Comparison of ENCODE assay signal across 22 mouse cellular contexts in the genomic region with DNA sequence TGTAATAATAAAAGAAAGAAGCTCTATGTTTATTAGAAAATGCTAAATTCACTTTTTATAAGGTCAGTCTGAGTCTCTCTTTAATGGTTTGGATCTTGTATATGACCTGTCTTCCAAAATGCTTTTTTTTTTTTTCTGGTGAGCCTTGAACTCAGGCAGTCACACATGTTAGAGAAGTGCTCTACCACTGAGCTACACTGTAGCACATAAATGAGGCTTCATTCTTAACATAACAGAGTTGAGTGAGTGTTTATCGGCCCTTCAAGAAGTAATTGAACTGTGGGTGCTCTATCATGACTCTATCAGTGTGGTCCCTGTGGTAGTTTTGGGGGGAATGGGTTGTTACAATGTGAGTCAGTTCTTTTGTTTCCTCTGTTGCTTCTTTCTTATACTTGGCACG.
DNase-seq lines count a peak whose midpoint lies in the region; ATAC-seq and TF ChIP-seq lines count a peak whose summit lies in the region.
"Had no signal": no experiment of that assay in that cellular context is flagged by ENCODE, and none has a peak within 500 bp of the region (broad histone marks: within the 10 kb centered on the region; RNA-seq: fewer than 3 reads in every experiment).

No protein-coding gene starts in this region.

- TF ChIP-seq RAD21 in CH12.LX (IDR thresholded peaks at IDR 0.05; ENCODE audit: low read depth, low read length) (no peak), MEL (IDR thresholded peaks at IDR 0.05; ENCODE audit: low read depth, low read length) (no peak)

- dilution Hi-C loops in CH12.LX (cut with MboI; ENCODE audit: extremely low pct_ligation_motif_present, extremely low pct_unique_long_range_greater_than_20kb, low sequenced_read_pairs), result no loop called here

- no peaks in the 10 kb centered on the region for H3K36me3 ChIP-seq in heart, embryonic 12.5 days
- H3K36me3 ChIP-seq in CH12.LX (replicated peaks in 1 of 2; ENCODE audit: control insufficient read depth in 1 of 2, insufficient read depth in 1 of 2, low read length in 1 of 2) (no peaks in the 10 kb centered on the region), MEL (ENCODE audit: control insufficient read depth in 1 of 2, insufficient read depth in 2 of 2, low read length in 2 of 2) (no peaks in the 10 kb centered on the region; a peak in 1 of 4 replicates)
- H3K36me3 ChIP-seq: G1E had no signal

- DNase-seq in heart, adult 11 months, result peak; percentile 16
- DNase-seq in CH12.LX (ENCODE audit: extremely low read depth), result no peak
- DNase-seq in MEL (ENCODE audit: low read depth, low spot score), result peak; percentile 42
- DNase-seq in retina, postnatal 1 day, result no peak
- no peak for DNase-seq in cerebellum, postnatal 25 days
- DNase-seq: adrenal gland, adult 2 months; adrenal gland, adult 8-10 months; adrenal gland, postnatal 10 days; adrenal gland, postnatal 14 days; adrenal gland, postnatal 25 days; adrenal gland, postnatal 36 days; B cell, adult 2 months; cerebellum, adult 11 months; cerebellum, adult 11-12 months; cerebellum, adult 18-20 months; cerebellum, adult 2 months; cerebellum, adult 8-10 months had no signal

- no peak overlapping the region for H3K4me2 ChIP-seq in heart, embryonic 12.5 days
- H3K4me2 ChIP-seq in CH12.LX (ENCODE audit: insufficient read depth, low read depth, poor library complexity, severe bottlenecking), result no peak overlapping the region

- H3K9ac ChIP-seq in heart, embryonic 12.5 days, result no peak overlapping the region
- H3K9ac ChIP-seq in CH12.LX (ENCODE audit: insufficient read depth, low read depth), result no peak overlapping the region
- H3K9ac ChIP-seq in MEL (ENCODE audit: control insufficient read depth, low read depth, low read length, poor library complexity, severe bottlenecking), result no peak overlapping the region

- no peaks in the 10 kb centered on the region for H3K9me3 ChIP-seq in heart, embryonic 12.5 days (replicated peaks)
- H3K9me3 ChIP-seq in CH12.LX (replicated peaks; ENCODE audit: low read length) (no peaks in the 10 kb centered on the region), MEL (replicated peaks; ENCODE audit: insufficient read depth, low read length) (no peaks in the 10 kb centered on the region)
- H3K9me3 ChIP-seq: G1E had no signal

- ATAC-seq in heart, embryonic 12.5 days (ENCODE audit: insufficient number of reproducible peaks, low FRiP score), result no peak
- ATAC-seq: activated CD4-positive, CD25-positive, alpha-beta regulatory T cell, adult 4 months; CD4-positive, CD25-positive, alpha-beta regulatory T cell, adult 4 months; Patski had no signal

- 78% methylated on average over 2 of the region's 2 CpGs for WGBS in heart, embryonic 12.5 days

- H3K4me3 ChIP-seq in heart, embryonic 12.5 days, result no peak overlapping the region
- H3K4me3 ChIP-seq in CH12.LX (replicated peaks in 1 of 3; ENCODE audit: low read depth in 2 of 3, low read length in 2 of 3, poor library complexity in 1 of 3), result no peak overlapping the region
- no peak overlapping the region for H3K4me3 ChIP-seq in MEL (ENCODE audit: control insufficient read depth in 1 of 2, insufficient read depth in 1 of 2, low read depth in 2 of 2, low read length in 2 of 2)

- H3K4me1 ChIP-seq in heart, embryonic 12.5 days (replicated peaks), result no peaks in the 10 kb centered on the region
- H3K4me1 ChIP-seq in CH12.LX (ENCODE audit: control insufficient read depth in 1 of 2, insufficient read depth in 2 of 2) (no peaks in the 10 kb centered on the region), MEL (ENCODE audit: control insufficient read depth in 1 of 2, insufficient read depth in 2 of 2, low read length in 2 of 2) (peaks cover 0 to 4% of the 10 kb centered on the region in 2 experiments; a peak in 2 of 4 replicates)

- H3K79me2 ChIP-seq in CH12.LX (replicated peaks; ENCODE audit: control insufficient read depth, extremely low read depth, insufficient read depth, poor library complexity, severe bottlenecking), result no peaks in the 10 kb centered on the region
- no peaks in the 10 kb centered on the region for H3K79me2 ChIP-seq in MEL (ENCODE audit: control insufficient read depth, insufficient read depth, low read length, poor library complexity)

- TF ChIP-seq POLR2A in CH12.LX (IDR thresholded peaks at IDR 0.05; ENCODE audit: low read depth, low read length), result no peak
- no peak for TF ChIP-seq POLR2A in MEL (IDR thresholded peaks at IDR 0.05; ENCODE audit: control insufficient read depth in 1 of 2, insufficient read depth in 1 of 2, low read depth in 1 of 2, low read length in 2 of 2, poor library complexity in 1 of 2)

- in situ Hi-C loops in CH12.LX (cut with MboI; ENCODE audit: low pct_ligation_motif_present, low pct_unique_long_range_greater_than_20kb, low sequenced_read_pairs), result no loop called here

- TF ChIP-seq CTCF in CH12.LX (conservative IDR thresholded peaks at IDR 0.05 in 1 of 2, IDR thresholded peaks at IDR 0.05 in 1 of 2; ENCODE audit: low read depth in 2 of 2, low read length in 2 of 2) (no peak), MEL (IDR thresholded peaks at IDR 0.05 in 2 of 3, conservative IDR thresholded peaks at IDR 0.05 in 1 of 3; ENCODE audit: control insufficient read depth in 1 of 3, insufficient read depth in 1 of 3, low read depth in 2 of 3, low read length in 3 of 3, poor library complexity in 1 of 3, severe bottlenecking in 1 of 3) (no peak)

- no peak for TF ChIP-seq EP300 in CH12.LX (IDR thresholded peaks at IDR 0.05; ENCODE audit: low read length)
- TF ChIP-seq EP300 in MEL (IDR thresholded peaks at IDR 0.05; ENCODE audit: low read depth in 1 of 2, low read length in 2 of 2), result no peak

- H3K27ac ChIP-seq in heart, embryonic 12.5 days (ENCODE audit: poor library complexity, severe bottlenecking), result no peak overlapping the region
- H3K27ac ChIP-seq in CH12.LX (ENCODE audit: insufficient read depth, low read depth) (no peak overlapping the region), MEL (ENCODE audit: control insufficient read depth, low read depth, low read length) (no peak overlapping the region)

- peaks cover 4% of the 10 kb centered on the region for H3K27me3 ChIP-seq in heart, embryonic 12.5 days (replicated peaks)
- H3K27me3 ChIP-seq in CH12.LX (replicated peaks) (peaks cover 11% of the 10 kb centered on the region), MEL (ENCODE audit: control insufficient read depth in 1 of 2, insufficient read depth in 2 of 2, low read length in 2 of 2) (no peaks in the 10 kb centered on the region)

TF ChIP-seq in CH12.LX, 34 proteins besides CTCF, POLR2A, EP300 and RAD21:
- no peak for TF ChIP-seq USF2 (conservative IDR thresholded peaks at IDR 0.05; ENCODE audit: low read depth, low read length)
- TF ChIP-seq BHLHE40 (IDR thresholded peaks at IDR 0.05; ENCODE audit: low read depth, low read length), result 0 out of 2 replicates have a peak, but pooled peaks have one; percentile 32

TF ChIP-seq in MEL, 35 proteins besides CTCF, POLR2A, EP300 and RAD21:
- no peak for TF ChIP-seq RCOR1 (IDR thresholded peaks at IDR 0.05; ENCODE audit: low read depth, low read length)
- no peak for TF ChIP-seq ZMIZ1 (IDR thresholded peaks at IDR 0.05; ENCODE audit: low read depth, low read length)
- TF ChIP-seq TBP (IDR thresholded peaks at IDR 0.05; ENCODE audit: low read depth, low read length), result peak; percentile 95
- TF ChIP-seq TAL1 (IDR thresholded peaks at IDR 0.05; ENCODE audit: low read length), result no peak
- TF ChIP-seq NRF1 (IDR thresholded peaks at IDR 0.05; ENCODE audit: insufficient read depth, low read depth, low read length, poor library complexity, severe bottlenecking), result no peak
- TF ChIP-seq BHLHE40 (IDR thresholded peaks at IDR 0.05; ENCODE audit: borderline replicate concordance, low read depth, low read length), result peak; percentile 42; the same call in 1 of the 2 replicates
- TF ChIP-seq MAX (IDR thresholded peaks at IDR 0.05; ENCODE audit: low read length), result 0 out of 2 replicates have a peak, but pooled peaks have one; percentile 15
- no peak for TF ChIP-seq ZC3H11A (IDR thresholded peaks at IDR 0.05; ENCODE audit: low read depth, low read length)

Comparison
In these comparisons a context has a peak if more than half of its experiments do, and no peak if none do; other contexts are left out.
1. DNase-seq: peak in heart, adult 11 months (single experiment) and MEL (single experiment); none in CH12.LX (single experiment), retina, postnatal 1 day (single experiment) and cerebellum, postnatal 25 days (0 of 2).